Mouse (Mus musculus) gastrocnemius, adult 18-20 months (tissue): ENCODE measurements around the gene Prcd. TPM values are rescaled to one million over a fixed set of nuclear protein-coding genes. Genes with fewer than 3 reads are reported as not detected.
"Not testable (repeated sequence)": the region's sequence is repeated elsewhere in the genome, so short reads cannot be mapped to it uniquely, and the experiment has no call there.

Source experiments
- DNase-seq: peaks from one replicate; pipeline ENCODE4 v3.0.0; 2021; ENCODE audit warnings: low spot score
- total RNA-seq, 2 experiments: library from RNA; stranded (reverse); gene quantifications; 2 replicates each; pipeline ENCODE4 v1.2.3; 2021

Gene Prcd
- total RNA-seq, 2 experiments from 2014 or later = 0.34 to 0.50 TPM

DNA sequence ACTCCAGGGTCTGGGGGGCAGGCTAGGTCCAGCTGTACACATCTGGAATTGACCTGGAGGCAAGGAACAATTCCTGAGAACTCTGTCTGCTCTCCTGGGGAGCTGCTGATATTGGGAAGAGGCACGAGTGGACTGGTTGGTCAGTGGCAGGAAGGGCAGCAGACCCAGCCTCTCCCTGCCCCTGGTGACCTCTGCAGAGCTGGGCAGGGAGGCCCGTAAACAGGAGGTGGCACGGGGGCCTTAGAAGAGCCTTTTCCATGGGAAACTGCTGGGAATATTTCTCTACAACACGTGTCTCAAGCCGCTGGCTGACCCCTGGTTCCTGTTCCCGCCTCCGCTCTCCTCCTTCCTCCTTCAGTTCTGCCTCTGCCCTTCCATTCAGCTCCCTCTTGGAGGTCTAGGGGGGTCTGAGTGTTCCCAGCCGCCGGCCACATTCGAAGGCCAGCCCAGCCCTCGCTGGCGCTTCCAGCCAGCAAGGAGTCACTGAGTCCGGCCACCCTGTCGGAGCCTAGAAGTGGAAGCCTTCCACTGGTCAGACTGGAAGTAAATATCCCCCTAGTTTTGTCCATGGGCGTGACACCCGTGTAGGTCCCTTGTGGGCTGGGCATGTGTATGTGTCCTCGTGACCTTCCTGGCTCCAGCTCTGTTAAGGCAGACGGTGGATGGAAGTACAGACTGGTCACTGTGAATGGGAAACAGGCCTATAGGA lies 5.0 kb upstream of the Prcd start:
- DNase-seq = peak; percentile 72

DNA sequence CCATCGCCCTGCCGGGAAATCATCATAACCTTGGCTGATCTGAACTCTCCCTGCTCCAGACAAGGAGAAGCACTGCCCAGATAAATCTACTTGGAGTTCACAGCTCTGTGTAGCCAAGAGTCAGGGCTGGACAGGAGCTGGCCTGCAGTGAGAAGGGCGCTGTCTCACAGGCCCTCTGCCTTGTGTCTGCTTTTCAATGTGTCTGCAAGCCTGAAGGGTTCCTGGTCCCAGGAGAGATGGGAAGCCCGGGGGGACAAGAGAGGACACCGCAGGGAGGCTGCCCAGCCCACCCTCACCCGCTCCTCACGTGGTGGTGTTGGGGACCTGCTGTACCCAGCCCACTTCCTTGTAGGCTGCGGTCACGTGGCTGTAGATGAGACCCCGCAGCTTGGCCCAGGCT lies 4.4 kb upstream of the Prcd start:
- peak; percentile 57 for DNase-seq

DNA sequence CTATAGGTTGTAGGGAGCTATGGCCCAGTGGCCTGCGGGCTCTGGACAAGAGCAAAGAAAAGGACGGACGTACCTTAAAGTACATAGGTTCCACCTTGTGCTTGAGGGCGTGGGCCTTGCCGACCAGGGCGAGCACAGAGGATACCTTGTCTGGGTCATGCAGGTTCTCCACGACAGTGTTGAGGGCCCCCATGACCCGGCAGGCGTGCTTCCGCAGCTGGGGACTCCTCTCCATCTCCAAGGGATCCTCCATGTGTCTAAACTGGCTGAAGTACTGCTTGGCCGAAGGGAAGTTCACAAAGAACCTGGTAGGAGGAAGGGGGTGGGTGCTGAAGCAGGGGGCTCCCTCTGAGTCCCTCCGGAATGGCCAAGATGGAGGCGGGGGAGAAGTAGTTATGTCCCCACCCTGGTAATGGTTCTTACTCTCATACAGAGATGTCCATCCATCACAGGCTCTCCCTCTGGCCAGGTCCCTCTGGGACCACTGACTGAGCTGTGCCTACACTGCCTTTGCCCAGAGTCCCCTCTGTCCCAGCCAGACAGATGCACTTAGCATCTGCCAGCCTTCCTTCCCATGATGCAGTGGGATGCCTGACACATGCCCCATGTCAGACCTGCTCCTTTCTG lies 3.5 kb upstream of the Prcd start:
- DNase-seq = no peak

DNA sequence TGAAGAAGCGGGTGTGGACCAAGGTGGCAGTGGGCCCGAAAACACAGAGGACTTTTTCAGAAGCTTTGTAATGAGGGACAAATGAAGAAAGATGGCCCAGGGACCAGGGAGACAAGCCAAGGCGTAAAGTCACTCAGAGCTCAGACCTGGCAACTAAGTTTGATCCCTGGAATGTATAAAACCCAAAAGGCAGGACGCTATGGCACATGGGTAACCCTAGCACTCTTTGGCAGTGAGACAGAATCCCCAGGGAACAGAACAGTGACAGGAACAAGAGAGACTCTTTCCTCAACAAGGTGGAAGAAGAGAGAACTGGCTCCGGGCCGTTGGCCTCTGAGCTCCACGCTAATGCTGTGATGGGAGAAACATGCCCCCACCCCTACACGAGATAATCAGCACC lies 2.5 kb upstream of the Prcd start:
- no peak for DNase-seq

DNA sequence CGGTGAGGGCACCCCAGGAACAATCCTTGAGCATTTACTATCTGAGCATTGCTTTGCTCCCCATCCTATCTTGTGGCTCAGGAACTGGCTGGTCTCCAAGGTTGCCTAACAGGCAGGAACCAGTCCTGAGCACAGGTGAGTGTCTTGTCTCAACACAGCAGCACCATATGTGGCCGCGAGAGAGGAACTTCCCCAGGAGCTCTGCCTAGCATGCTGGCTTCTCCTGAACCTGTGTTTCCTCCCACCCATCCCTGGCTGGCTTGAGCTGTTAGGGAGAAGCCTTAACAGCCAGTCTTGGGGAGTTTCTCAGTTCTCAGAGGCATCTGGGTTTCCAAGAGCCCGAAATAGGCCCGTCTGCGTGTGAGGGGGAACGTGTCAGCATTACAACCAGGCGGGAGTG lies 2.0 kb upstream of the Prcd start:
- DNase-seq = no peak

DNA sequence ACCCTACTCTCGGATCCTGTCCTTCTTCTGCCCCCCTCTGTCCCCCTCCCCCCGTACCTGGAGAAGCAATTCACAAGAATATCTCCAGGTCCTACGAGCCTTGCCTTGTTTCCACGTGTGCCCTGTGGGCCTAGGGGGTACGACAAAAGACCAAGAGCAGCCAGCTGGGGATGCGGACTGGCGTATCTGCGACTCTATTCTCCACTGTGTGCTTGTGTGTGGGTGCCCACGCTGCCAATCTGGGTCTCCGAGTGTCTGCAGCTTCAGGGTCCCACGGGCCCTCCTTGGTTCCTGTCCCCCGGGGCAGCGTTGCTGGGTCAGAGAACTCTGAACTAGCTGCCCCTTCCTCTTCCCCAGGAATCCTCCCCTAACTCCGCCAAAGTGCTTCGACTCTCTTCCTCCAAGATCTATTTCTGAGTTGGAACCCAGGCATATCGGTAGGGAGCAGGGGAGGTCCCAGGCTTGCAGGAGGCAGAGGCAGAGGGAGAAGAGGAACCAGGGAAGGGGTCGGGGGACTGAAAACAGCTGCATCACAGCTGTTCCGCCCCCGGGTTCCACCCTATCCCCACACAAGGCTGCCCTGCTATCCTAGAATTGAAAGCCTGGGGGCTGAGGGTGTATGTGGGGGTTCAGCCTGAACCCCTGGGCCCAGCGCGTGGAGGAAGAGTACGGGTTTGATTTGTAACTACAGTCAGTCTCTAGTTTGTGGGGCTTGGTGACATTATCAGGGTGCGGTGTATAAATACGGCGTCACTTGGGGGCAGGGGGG lies 820 bp upstream of the Prcd start:
- no peak for DNase-seq

DNA sequence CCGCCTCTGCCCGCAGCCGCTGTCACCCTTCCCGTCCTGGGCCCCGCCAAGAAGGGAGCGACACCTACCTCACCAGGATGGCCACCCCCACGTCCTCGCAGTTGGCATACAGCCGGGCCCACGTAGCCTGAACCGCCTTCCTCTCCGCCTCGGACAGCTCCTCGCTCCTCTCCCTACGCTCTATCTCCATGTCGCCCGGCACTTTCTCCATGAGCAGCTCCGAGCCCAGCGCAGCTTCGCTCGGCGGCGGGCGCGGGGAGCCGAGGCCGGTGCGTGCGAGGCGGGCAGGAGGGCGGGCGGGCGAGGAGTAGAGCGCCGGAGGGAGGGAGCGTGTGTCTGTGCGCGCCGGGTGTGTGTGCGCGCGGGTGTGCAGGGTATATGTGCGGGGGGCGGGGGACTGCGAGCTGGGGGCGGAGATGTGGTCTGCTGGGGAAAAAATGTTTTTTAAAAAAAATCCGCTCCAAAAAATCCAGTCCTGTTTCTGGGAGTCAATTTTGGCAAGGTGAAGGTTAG lies 431 bp downstream of the Prcd start:
- DNase-seq = no peak

DNA sequence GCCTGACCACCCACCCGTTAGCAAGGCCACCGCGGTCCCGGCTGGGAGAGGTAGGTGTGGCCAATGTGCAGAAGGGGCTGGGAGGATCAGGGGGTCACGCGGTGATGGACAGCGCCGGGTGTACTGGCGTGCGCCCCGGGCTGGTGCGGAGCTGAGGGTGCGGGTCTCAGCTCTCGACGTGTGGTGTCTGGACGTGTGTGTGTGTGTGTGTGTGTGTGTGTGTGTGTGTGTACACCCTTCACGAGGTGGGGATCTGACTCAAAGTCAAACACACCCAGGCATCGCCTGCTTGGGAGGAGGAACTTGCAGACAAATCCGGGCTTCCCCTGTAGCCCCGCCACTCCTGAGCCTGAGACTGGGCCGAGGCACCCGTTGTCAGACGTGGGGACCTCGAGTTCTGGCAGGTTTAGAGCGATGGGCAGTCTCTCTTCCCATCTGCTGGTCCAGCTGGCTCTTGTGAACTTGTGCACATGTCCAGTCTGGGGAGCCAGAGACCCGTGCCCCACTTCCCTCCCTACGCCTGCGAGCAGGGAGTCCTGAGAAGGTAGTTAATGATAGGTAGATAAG lies 1.0 kb downstream of the Prcd start, which contains the start of gene Cygb:
TSS of gene Cygb (minus strand) at position 59 of the 567 bp plus-strand sequence.
- DNase-seq = no peak

DNA sequence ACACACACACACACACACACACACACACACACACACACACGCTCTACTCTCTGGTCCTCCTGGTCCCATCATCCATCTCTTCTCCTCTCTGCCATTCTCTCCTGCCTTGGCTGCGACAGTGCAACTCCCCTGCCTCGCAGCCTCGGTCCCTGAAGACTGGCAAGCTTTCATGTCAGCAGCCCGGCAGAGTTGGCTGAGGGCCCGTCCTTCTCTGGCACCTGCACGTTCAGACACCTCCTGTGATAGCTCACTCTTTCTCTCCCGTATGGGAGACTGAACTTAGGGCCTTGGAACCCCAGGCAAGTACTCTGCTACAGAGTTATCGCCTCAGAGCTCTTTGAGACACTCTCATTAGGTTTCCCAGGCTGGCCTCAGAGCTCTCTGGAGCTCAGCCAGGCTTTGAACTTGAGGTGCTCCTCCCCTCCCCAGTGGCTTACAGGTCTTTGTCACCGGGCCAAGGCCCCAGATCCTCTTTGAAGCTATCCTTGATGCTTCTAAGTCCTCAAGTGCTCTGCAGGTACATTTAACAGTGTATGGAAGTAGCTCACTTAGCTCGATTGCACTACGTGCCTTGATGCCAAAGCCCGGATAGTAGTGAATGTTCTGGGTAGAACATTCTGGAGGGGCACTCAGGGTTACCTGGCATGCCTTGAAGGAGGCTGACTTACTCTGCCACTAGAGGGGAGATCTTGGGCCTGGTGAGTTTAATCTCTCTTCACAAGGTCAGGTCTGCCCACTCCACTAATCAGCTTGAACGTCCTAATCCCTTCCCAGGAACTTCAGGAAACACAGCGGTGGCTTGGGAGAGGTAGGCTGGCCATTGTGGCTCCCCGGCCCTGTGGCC lies 3.2 kb downstream of the Prcd start:
- no peak for DNase-seq

DNA sequence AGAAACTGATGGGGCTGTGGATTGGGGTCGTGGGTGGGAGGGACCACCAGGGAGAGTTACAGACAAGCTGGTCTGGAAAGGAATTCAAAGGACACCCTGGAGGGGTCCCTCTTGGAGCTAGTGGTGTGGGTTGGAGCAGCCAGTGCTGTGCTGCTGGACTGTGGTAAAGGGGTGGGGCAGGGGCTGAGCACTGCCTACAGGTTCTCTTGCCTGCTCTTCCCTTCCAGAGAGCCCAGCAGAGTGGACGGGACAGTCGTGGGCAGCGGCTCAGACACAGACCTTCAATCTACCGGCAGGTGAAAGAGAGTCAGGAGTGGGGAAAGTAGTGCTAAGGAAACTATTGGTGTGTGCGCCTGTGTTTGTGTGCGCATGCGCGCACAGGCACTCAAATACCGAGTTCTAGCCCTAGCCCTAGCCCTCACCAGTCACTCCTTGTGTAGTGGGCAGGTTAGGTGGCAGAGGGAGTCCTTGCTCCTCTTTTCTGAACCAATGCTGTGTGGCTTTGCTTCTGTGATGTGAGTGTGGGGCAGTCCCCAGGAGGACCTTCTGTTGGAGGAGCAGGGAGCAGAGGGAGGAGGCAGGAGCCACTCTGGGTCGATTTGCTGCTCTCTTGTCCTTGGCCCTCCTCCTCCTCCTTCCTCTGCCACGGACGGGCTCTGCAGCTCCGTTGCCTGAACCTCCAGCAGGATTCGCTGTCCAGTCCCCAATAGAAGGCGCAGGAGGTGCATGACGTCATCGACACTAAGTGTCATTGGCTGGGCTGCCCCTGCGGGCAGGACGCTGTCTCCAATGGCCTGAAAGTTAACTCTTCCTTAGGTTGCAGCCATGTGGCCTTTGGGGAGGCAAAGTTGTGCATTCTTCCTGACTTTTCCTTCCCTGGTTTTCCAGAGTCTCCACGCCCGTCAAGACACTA lies 4.2 kb downstream of the Prcd start:
- DNase-seq = peak; percentile 95

DNA sequence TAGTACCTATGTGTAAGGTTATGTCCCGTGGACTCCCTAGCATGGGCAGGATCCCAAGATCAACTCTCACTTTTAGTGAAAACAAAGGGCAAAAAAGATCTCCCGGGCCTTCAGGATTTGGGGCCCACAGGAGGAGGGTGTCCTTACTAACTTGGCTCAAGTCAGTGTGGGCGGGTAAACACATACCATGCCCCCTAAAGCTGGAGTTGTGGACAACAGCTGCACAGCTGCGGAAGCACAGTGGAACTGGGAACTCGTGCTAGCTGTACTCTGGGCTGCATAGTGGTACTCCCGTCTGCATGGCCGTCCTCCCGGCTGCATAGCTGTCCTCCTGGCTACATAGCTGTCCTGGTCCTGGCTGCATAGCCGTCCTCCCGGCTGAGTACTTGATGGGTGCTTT lies 4.9 kb downstream of the Prcd start:
- no peak for DNase-seq

DNA sequence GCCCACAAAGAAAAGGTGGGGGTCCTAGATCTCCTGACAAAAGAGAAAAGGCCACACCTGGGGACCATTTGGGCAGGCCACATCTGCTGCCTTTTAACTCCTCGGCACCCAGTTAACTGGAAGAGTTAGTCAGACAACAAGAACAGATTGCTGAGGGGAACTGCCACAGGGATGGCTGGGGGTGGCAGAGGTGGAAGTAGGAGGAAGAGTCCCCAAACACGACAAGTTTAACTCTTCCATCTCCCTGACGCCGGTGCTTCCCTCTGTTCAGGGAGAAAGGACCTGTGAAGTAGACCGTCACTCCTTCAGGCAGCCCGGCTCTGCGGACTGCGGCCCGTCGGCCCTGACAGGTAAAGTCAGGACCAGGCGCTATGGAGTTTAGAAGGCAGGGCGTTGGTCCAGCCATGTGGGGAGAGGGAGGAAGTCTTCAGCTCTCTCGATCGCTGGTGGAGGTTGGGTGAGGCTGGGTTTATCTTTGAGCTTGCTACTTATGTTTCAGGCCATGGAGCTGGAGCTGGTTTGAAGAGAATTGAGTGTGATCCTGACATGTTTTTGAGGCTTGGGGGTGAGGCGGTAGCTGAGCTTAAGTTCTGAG lies 5.8 kb downstream of the Prcd start:
- no peak for DNase-seq

DNA sequence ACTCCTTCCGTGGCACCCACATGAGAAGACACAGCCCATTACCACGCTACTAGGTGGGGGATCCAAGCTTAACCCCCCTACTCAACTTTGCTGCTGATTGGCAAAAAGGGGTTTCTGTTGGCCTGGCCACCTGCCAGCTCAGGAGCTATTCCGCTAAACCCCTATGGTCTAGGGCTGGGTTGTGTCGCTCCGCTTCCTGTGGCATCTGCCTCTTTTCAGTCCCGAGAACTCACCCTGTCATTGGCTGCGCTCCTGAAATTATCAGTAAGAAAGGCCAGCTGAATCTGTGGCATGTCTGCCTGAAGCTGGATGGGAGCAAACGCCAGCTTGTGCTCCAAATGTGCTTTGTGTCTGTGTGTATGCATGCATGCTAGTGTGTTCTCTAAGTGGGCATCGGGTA lies 6.8 kb downstream of the Prcd start:
- DNase-seq = no peak

DNA sequence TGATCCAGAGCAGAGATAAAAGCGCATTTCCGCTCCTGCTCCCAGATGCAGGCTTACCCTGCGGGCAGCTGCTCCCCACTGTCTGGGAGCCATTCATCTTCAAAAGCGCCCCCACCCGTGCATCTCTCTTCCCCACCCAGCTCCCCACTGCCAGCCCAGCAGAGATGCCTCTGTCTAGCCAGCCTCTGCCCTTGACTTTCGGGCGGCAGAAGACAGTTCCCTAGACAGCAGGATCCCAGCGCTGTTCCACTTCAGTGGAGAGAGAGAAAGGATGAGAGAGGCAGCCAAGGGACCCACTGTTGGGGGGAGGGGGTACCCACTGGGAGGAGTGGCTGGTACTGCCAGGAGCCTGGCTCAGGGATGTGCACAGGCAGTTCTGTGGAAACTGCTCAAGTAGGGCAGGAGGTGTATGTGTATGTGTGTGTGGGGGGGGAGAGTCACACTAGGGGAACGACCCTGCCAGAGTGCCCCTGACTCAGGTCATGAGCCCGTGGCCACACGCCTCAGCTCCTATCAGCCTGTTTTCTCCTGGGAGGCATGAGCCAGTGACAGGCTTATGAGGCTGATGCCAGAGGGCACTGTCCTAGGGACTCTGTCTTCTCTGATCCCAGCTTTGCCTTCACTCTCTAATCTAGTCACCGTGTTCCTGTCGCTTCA lies 8.1 kb downstream of the Prcd start:
- no peak for DNase-seq

DNA sequence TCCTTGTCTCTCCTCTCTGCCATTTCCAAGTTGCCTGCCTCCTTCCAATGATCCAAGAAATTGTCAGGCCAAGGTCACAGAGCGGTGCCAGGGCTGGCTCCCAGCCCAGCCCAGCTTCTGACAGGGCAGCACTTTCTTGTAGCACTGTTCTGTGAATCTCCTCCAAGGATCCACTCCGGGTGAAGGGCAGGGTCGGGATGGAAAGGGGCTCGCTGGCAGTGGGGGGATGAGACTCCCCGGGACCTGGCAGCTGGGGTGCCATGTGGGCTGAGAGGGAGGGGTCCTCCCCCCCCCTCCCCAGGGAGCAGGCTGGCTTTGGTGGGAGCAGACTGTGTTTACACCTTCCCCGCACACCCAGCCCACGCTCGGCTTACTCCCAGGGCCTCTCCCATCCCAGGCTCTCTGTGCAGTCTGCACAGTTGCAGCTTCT lies 8.6 kb downstream of the Prcd start:
- no peak for DNase-seq

DNA sequence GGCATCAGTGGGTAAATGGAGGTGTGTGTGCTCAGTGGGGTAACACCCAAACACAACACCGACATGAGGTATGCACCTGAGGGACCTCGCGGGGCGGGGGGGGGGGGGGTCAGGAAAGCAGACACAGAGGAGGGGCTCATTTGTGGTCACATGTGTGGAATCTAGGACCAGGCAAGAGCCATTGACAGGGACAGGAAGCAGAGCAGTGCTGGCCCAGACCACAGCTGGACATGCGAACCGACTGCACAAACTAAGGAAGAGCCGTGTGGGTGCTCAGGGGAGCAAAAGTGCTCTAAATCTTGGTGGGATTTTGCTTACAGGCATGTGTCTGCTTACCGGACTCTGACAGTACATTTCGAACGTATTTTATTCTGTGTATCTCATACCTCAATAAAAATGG lies 12.0 kb downstream of the Prcd start:
- no peak for DNase-seq

DNA sequence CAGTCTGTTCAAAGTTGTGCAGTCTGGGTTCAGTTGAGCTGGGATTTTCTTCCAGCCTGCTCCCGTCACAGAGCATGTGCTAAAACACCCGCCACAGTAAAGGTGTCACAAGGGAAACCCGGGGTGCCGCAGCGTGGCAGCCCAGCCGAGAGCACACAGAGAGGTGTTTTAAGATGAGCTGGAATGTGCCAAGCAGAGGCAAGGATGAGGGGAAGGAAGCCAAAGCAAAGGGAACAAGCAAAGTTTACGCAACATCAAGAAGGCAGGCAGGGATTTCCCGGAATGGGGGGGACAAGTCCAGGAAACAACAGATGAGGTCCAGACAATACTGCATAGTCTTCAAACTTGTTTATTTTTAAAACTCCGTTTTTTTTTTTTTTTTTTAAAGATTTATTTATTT lies 13.2 kb downstream of the Prcd start:
- DNase-seq = peak; percentile 44

DNA sequence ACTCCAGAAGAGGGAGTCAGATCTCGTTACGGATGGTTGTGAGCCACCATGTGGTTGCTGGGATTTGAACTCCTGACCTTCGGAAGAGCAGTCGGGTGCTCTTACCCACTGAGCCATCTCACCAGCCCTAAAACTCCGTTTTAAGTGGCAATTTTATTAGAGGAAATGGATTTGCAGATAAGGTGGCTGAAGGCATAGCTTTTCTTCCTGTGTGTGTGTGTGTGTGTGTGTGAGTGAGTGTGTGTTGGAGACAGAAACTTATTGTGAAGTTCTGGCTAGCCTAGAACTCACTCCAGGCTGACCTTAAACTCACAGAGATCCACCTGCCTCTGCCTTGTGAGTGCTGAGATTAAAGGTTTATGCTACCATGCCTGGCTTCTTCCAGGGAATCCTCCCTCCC lies 13.7 kb downstream of the Prcd start:
- DNase-seq = not testable (repeated sequence)

DNA sequence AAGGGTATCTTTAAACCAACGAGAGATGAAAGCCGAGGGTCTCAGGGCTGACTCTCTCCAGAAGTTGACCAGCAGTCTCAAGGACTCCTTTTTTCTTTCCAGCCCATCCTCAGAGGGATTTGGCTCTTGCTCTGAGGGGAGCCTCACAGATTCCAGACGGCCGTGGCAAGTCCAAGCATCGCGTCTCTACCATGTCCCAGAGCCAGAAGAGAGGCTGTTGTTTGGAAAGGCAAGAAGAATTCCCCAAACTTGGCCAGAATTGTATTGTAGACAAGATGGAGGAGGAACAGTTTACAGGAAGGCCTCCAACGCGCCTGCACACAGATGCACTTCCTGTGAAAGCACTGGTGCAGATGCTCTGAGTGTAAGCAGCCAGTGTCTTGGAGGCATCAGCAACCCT lies 14.6 kb downstream of the Prcd start:
- DNase-seq = no peak
